Comparison of ENCODE assay signal across 11 mouse cellular contexts in genomic region chr8:48220529-48221181, GRCm38 (mm10).
DNase-seq lines count a peak whose midpoint lies in the region; ATAC-seq and TF ChIP-seq lines count a peak whose summit lies in the region.
"Had no signal": no experiment of that assay in that cellular context is flagged by ENCODE, and none has a peak within 500 bp of the region (broad histone marks: within the 10 kb centered on the region; RNA-seq: fewer than 3 reads in every experiment).

No protein-coding gene starts in this region.

- no peak overlapping the region for H3K27ac ChIP-seq in forebrain, postnatal 0 days (ENCODE audit: low read depth, low read length)
- H3K27ac ChIP-seq: heart, embryonic 15.5 days; liver, embryonic 15.5 days had no signal

- no peaks in the 10 kb centered on the region for H3K9me3 ChIP-seq in forebrain, postnatal 0 days (ENCODE audit: low read length)
- H3K9me3 ChIP-seq: heart, embryonic 15.5 days; liver, embryonic 15.5 days had no signal

- TF ChIP-seq CTCF in forebrain, postnatal 0 days (IDR thresholded peaks at IDR 0.05; ENCODE audit: low read depth), result no peak

- no peak overlapping the region for H3K4me3 ChIP-seq in forebrain, postnatal 0 days (ENCODE audit: low read depth, low read length)
- H3K4me3 ChIP-seq: heart, embryonic 15.5 days; liver, embryonic 15.5 days had no signal

- H3K4me1 ChIP-seq in forebrain, postnatal 0 days (ENCODE audit: insufficient read depth), result no peaks in the 10 kb centered on the region
- H3K4me1 ChIP-seq: liver, embryonic 15.5 days had no signal

- H3K4me2 ChIP-seq in forebrain, postnatal 0 days (ENCODE audit: low read depth), result peak overlapping the region; percentile 17
- H3K4me2 ChIP-seq: liver, embryonic 15.5 days had no signal

- ATAC-seq in forebrain, postnatal 0 days, result no peak

- no peaks in the 10 kb centered on the region for H3K36me3 ChIP-seq in forebrain, postnatal 0 days (ENCODE audit: insufficient read depth)
- H3K36me3 ChIP-seq: heart, embryonic 15.5 days; liver, embryonic 15.5 days had no signal

- intact Hi-C loops in left cerebral cortex, postnatal 36 days (cut with DNase I), result loop anchor here (5.0 to 10.0 kb wide), 5 partner anchors 123 to 1604 kb away; partner anchors contain the start of gene Dctd
- intact Hi-C loops in left cerebral cortex, postnatal 10 days (cut with DNase I), result loop anchor here (2.0 to 10.0 kb wide), 3 partner anchors 154 to 1604 kb away; no protein-coding TSS in a partner anchor

- H3K27me3 ChIP-seq in forebrain, postnatal 0 days (ENCODE audit: insufficient read depth, low read length), result no peaks in the 10 kb centered on the region; the same call in 1 of the 2 replicates
- H3K27me3 ChIP-seq: liver, embryonic 15.5 days had no signal

- 48% methylated on average over 25 of the region's 25 CpGs for WGBS in forebrain, postnatal 0 days

- H3K9ac ChIP-seq in forebrain, postnatal 0 days, result no peak overlapping the region
- H3K9ac ChIP-seq: heart, embryonic 15.5 days; liver, embryonic 15.5 days had no signal

- peak; percentile 51 for DNase-seq in embryo, embryonic 11 days
- no peak for DNase-seq in embryo, embryonic 9.5 days (ENCODE audit: extremely low spot score)
- DNase-seq in left cerebral cortex, postnatal 36 days (ENCODE audit: low spot score in 2 of 2), result peak; percentile 33 to 47
- DNase-seq in left cerebral cortex, postnatal 10 days (ENCODE audit: extremely low spot score in 1 of 2, low spot score in 2 of 2), result no peak
- DNase-seq in forebrain, postnatal 0 days, result no peak
- DNase-seq in right cerebral cortex, postnatal 25 days, result peak; percentile 43
- no peak for DNase-seq in adrenal gland, adult 2 months
- DNase-seq in adrenal gland, postnatal 25 days, result no peak
- DNase-seq: kidney, postnatal 36 days had no signal

Comparison
In these comparisons a context has a peak if more than half of its experiments do, and no peak if none do; other contexts are left out.
1. DNase-seq: peak in embryo, embryonic 11 days (single experiment), left cerebral cortex, postnatal 36 days (2 of 2) and right cerebral cortex, postnatal 25 days (single experiment); none in embryo, embryonic 9.5 days (single experiment), left cerebral cortex, postnatal 10 days (0 of 2), forebrain, postnatal 0 days (single experiment), adrenal gland, adult 2 months (single experiment) and adrenal gland, postnatal 25 days (single experiment).